Mouse (Mus musculus): ENCODE measurements at regions not wholly inside any gene's neighbourhood (a gene's known extent, or its start where the extent isn't known, plus 50 kb on each side); places are given as distances from the start of the nearest gene placed in this dataset. TPM values are rescaled to one million over a fixed set of nuclear protein-coding genes. Genes with fewer than 3 reads are reported as not detected.

Small RNA genes in the stretch of these regions (microRNA-seq; reads per million reads assigned to microRNA genes)
- not detected for gene Gm27392
